Mouse (Mus musculus) ES-E14 (cell line): ENCODE results near the gene Ncl. TPM values are rescaled to one million over a fixed set of nuclear protein-coding genes. Genes with fewer than 3 reads are reported as not detected.
A peak's percentile ranks its signal among the peaks of the same experiment; 100 is the strongest.

ENCODE experiments used
- DNase-seq: peaks from one replicate; pipeline ENCODE4 v3.0.0-alpha.2; 2013; ENCODE audit warnings: low read depth, low spot score
- H3K27ac ChIP-seq: 2 replicates; pipeline ENCODE4 v1.5.1; 2012; ENCODE audit warnings: low read depth, mild to moderate bottlenecking, low read length, moderate library complexity, mixed read lengths; ENCODE audit not compliant: poor library complexity, insufficient read depth, severe bottlenecking
- H3K36me3 ChIP-seq: 2 replicates; pipeline ENCODE4 v1.6.1; 2012; ENCODE audit warnings: mild to moderate bottlenecking, low read length, moderate library complexity, mixed read lengths; ENCODE audit not compliant: control insufficient read depth, poor library complexity, insufficient read depth, severe bottlenecking
- H3K4me1 ChIP-seq, 2 experiments: fragments of 150-350 bp in 1 of 2; sonication (generic) in 1 of 2; 2 replicates each; pipeline ENCODE4 v1.6.1; 2012; ENCODE audit warnings: low read length in 2 of 2, mild to moderate bottlenecking in 1 of 2, mixed read lengths in 1 of 2; ENCODE audit not compliant: control insufficient read depth in 2 of 2, insufficient read depth in 2 of 2, poor library complexity in 1 of 2
- H3K4me3 ChIP-seq, 2 experiments: fragments of 150-350 bp in 1 of 2; sonication (generic) in 1 of 2; 2 replicates each; pipeline ENCODE4 v1.5.1; 2012; ENCODE audit warnings: low read length in 2 of 2, low read depth in 1 of 2, mild to moderate bottlenecking in 1 of 2, mixed read lengths in 1 of 2; ENCODE audit not compliant: insufficient read depth in 1 of 2, poor library complexity in 1 of 2, severe bottlenecking in 1 of 2
- H3K9ac ChIP-seq: 2 replicates; pipeline ENCODE4 v1.6.1; 2012; ENCODE audit warnings: low read depth, mild to moderate bottlenecking, low read length, mixed read lengths; ENCODE audit not compliant: poor library complexity, insufficient read depth, severe bottlenecking
- H3K9me3 ChIP-seq: fragments of 150-350 bp; sonication (generic); 2 replicates; pipeline ENCODE4 v1.6.1; 2012; ENCODE audit warnings: low read depth, mild to moderate bottlenecking, low read length; ENCODE audit not compliant: control insufficient read depth, insufficient read depth
- CHD2 ChIP-seq: IDR thresholded peaks from 2 replicates; pipeline ENCODE4 v1.6.1; 2014; ENCODE audit warnings: mild to moderate bottlenecking, low read depth, low read length, inconsistent platforms
- HCFC1 ChIP-seq: IDR thresholded peaks from 2 replicates; pipeline ENCODE4 v1.6.1; 2012; ENCODE audit warnings: low read length, inconsistent platforms, borderline replicate concordance; ENCODE audit not compliant: insufficient read depth
- MAFK ChIP-seq: IDR thresholded peaks from 2 replicates; pipeline ENCODE4 v1.6.1; 2014; ENCODE audit warnings: mild to moderate bottlenecking, low read depth, low read length, inconsistent platforms; ENCODE audit not compliant: insufficient read depth
- ZC3H11A ChIP-seq: IDR thresholded peaks from 2 replicates; pipeline ENCODE4 v1.6.1; 2012; ENCODE audit warnings: low read depth, mild to moderate bottlenecking, inconsistent platforms, low read length, borderline replicate concordance
- ZNF384 ChIP-seq: IDR thresholded peaks from 2 replicates; pipeline ENCODE4 v1.6.1; 2012; ENCODE audit warnings: low read depth, low read length, inconsistent platforms
- in situ Hi-C, 2 experiments: fragments of 600-800 bp; cut with MboI; formaldehyde crosslinking; loops; one replicate each; pipeline ENCODE4 v1.15.1; 2025; ENCODE audit warnings: low sequenced_read_pairs in 2 of 2, inconsistent platforms in 1 of 2; ENCODE audit not compliant: unreplicated experiment in 2 of 2
- total RNA-seq: library from RNA; depleted of rRNA; stranded (reverse); fragments of 300-350 nt; gene quantifications from 2 replicates; pipeline ENCODE4 v1.2.3, GENCODE M21; 2012

Ncl gene
- total RNA-seq, 1 experiment, result 529 TPM

GRCm38 (mm10) chr1:86311467-86312005 lies 47.7 kb downstream of the Ncl start:
- in situ Hi-C loops, result no loop called here
- Histone ChIP-seq H3K4me3 (peak overlapping the region; percentile 42 to 54), H3K27ac (peak overlapping the region; percentile 100), H3K4me1 (peaks cover 6 to 23% of the 10 kb centered on the region in 2 experiments; a peak in 3 of 4 replicates), H3K9ac (peak overlapping the region; percentile 73), H3K9me3 (no peaks in the 10 kb centered on the region), H3K36me3 (peaks cover 12% of the 10 kb centered on the region)
- TF ChIP-seq ZNF384 (peak; percentile 91), ZC3H11A (no peak), HCFC1 (no peak), MAFK (0 out of 2 replicates have a peak, but pooled peaks have one; percentile 33), CHD2 (no peak)
- DNase-seq, result no peak

- TF ChIP-seq ZNF384 (no peak), HCFC1 (peak; percentile 58; the same call in 1 of the 2 replicates), ZC3H11A (no peak), CHD2 (peak; percentile 77; the same call in 1 of the 2 replicates)
- in situ Hi-C loops, result no loop called here
- Histone ChIP-seq H3K4me1 (peaks cover 6 to 30% of the 10 kb centered on the region in 2 experiments; a peak in 3 of 4 replicates), H3K36me3 (peaks cover 20% of the 10 kb centered on the region), H3K9me3 (no peaks in the 10 kb centered on the region), H3K27ac (peak overlapping the region; percentile 100), H3K4me3 (peak overlapping the region; percentile 47 to 54), H3K9ac (peak overlapping the region; percentile 73; the same call in 1 of the 2 replicates)
- peak; percentile 94 for DNase-seq
Observed at GRCm38 (mm10) chr1:86310536-86311310, 48.5 kb downstream of the Ncl start.

DNA sequence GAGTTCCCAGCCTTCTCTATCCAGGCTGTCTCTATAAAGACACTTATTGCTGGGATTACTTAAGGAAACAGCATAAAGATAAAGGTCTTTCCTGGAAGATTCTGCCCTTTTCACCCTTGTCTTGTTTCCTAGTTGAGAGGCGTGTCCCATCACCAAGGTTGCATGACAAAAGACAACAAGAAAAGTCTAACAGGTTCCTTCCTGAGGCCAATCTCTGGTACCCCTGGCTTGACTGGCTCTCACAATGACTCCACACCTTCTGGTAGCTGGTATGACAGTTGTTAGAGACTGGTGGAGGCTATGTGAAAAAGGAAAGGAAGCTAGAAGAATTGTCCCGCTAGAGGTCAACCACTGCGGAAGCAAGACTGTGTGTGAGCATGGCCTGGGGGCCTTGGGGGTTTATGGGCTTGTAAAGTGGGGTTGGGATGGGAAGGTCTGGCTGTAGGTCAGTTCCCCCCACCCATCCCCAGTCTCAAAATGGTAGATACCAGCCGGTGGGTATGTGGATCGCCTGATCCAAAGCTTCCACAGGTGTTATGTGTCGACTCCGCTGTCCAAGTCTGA lies 49.8 kb downstream of the Ncl start:
- H3K4me1 ChIP-seq, result peaks cover 6 to 33% of the 10 kb centered on the region in 2 experiments; a peak in 3 of 4 replicates
- peak overlapping the region; percentile 5 to 48; a peak in 3 of 4 replicates for H3K4me3 ChIP-seq
- H3K36me3 ChIP-seq, result peaks cover 29% of the 10 kb centered on the region
- no peaks in the 10 kb centered on the region for H3K9me3 ChIP-seq
- peak; percentile 86 for DNase-seq
- in situ Hi-C loops, result no loop called here
- H3K27ac ChIP-seq, result peak overlapping the region; percentile 98
- H3K9ac ChIP-seq, result peak overlapping the region; percentile 38
- TF ChIP-seq ZC3H11A (no peak), MAFK (0 out of 2 replicates have a peak, but pooled peaks have one; percentile 54), HCFC1 (no peak), ZNF384 (no peak), CHD2 (peak; percentile 64; the same call in 1 of the 2 replicates)

DNA sequence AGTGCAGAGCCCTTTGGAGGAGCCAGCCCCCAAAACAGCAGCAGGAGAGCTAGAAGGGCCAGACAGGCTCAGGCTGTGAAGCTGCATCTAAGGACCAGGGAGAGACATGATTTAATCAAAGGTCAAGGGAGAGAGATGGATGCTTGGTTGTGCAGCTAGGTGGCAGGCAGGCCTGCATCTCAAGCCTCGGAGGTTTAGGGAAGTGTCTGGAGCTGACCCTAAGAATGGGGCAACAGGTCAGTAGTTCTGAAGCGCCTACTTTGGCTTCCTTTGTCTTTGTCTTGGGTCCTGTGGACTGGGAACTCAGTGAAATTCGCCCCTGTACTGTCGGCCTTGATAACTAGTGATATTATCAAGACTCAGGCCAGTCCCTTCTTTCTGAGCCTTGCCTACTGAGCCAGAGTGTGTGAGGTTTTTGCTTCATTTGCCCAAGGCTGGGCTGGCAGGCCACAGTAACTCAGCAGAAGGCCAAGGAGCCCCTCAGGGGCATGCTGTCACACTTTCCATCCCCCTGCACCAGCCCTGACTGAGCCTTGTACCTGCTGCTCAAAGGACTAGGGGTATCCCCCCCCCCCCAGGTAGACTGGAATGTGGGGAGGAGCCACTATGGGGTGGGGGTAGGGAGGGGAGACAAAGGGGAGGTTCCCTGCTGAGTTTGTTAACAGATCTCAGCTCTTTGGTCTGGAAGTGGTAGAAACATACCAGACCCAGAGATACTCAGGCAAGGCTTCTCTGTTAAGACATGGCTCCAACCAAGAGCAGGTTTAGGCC lies 51.1 kb downstream of the Ncl start:
- TF ChIP-seq MAFK (no peak), CHD2 (no peak), ZNF384 (no peak), HCFC1 (no peak), ZC3H11A (no peak)
- Histone ChIP-seq H3K4me1 (peaks cover 6 to 22% of the 10 kb centered on the region in 2 experiments; a peak in 3 of 4 replicates), H3K9me3 (no peaks in the 10 kb centered on the region), H3K9ac (peak overlapping the region; percentile 62), H3K4me3 (peak overlapping the region; percentile 4 to 44), H3K36me3 (peaks cover 29% of the 10 kb centered on the region), H3K27ac (peak overlapping the region; percentile 98)
- in situ Hi-C loops, result no loop called here
- no peak for DNase-seq
